Mouse (Mus musculus) right cerebral cortex, adult 2 months (tissue): ENCODE results near the gene Tmem43.

Experiments used
- DNase-seq, 2 experiments: peaks; one replicate each; pipeline ENCODE4 v3.0.0; 2021 to 2022; ENCODE audit warnings: low spot score in 2 of 2

Gene Tmem43

DNA sequence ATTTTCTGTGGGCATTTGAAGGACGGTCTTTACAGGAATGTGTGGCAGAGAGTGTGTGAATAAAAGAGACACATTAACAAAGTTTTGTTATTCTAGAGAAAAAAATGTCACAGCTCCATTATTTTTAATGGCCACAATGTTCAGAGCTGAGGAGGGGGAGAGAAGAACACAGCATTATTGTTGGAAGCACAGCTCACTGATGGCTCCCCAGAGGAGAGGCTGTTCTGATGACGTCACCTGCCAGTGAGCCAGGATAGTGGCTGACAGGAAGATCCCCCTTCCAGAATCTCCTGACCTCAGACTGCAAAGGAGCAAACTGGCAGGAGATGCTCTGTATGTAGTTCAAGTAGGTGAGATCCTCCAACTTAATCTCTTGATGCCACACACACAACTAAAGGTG lies 60.3 kb downstream of the Tmem43 start:
- DNase-seq = no peak

DNA sequence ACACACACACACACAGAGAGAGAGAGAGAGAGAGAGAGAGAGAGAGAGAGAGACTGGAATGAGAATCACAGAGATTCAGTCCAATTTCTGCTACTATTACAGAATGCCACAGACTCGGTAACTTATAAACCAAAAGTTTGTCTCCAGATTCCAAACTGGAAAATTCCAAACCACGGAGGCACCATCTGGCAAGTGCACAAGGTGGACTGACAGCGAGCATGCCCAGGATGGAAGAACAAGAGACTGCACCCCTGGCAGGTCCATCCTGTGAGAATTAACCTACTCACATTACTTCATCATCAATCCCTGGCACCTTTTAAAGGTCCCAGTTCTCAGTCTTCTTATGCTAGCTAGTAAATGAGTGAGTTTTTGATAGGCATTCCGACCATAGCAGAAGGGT lies 60.8 kb downstream of the Tmem43 start:
- no peak for DNase-seq

DNA sequence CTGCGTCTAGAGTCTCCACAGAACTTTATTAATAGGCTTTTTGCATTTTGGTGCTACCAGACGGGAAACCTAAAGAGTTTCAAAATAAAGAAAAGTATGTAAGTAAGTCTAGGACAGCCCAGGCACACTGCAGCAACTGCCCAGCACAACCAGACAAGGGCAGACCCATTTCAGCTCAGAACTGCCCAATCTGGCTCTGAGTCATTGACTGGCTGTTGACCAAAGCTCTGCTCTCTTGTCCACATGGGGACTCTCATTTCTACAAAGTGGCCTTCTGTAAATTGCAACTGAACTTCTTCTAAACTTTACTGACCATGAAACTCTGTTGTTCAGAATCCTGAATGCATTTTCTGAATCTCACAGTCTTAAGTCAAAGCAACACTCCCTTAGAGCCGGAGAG lies 61.7 kb downstream of the Tmem43 start:
- DNase-seq = no peak

DNA sequence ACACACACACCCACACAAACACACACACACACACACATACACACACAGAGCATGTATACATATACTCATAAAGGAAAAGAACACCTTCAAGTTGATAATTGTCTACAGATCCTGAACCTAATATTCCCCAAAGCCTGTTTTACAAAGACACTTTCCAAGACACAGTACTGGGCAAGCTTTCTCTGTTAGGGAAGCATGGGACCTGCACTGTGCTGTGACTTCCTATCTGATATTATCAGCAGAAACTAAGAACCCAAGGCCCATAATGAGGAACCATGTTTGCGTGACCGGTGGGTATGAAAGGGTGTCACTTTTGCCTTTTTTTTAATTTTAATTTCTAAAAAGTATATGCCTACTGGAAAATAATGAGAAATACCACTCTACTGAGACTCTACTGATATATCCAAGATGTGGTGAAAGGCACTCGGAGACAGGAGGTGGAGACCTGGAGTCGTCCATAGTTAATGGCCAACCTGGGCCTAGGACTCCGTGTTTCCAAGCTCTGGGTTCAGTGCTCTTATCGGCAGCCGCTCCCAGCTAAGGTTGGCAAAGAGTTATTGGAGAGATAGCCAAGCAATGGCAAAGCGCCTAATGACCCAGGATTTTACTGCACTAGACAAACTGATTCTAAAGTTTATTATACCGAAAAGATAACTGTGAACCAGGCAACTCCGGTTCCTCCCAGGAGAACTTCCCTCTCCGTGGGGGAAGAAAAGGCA lies 62.7 kb downstream of the Tmem43 start:
- no peak for DNase-seq
